Mouse (Mus musculus) forelimb bud, embryonic 11.5 days (tissue): Measurements from ENCODE around the gene Agbl4.

ENCODE experiments used
- DNase-seq: peaks from one replicate; pipeline ENCODE4 v3.0.0-alpha.2; 2012; ENCODE audit warnings: low read depth, low spot score

Agbl4 gene

DNA sequence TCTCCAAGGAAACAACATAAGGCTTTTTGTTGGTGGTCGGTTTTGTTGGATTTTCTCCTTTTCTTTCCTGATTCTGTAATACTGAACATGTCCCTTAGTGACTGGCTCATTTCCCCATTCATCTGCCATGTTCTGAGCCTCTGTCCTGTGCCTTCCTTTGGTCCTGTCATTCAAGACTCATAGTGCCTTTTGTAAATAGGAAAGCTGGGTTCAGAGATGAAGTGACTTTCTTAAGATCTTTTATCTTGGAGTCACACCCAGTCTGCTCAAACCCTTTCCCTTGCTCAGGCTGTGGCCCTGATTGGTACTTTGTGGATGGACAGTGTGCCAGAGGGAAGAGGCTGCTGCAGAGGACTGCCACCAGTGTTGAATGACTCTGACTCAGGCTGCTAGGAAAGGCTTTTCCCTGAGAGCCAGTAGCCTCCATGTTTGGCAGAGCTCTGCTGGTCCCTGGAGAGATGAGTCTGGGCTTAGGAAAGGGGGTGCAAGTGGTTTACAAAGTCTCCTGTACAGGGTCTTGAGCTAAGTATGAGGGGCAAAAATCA is 1047.2 kb downstream of the Agbl4 start:
- DNase-seq = no peak

DNA sequence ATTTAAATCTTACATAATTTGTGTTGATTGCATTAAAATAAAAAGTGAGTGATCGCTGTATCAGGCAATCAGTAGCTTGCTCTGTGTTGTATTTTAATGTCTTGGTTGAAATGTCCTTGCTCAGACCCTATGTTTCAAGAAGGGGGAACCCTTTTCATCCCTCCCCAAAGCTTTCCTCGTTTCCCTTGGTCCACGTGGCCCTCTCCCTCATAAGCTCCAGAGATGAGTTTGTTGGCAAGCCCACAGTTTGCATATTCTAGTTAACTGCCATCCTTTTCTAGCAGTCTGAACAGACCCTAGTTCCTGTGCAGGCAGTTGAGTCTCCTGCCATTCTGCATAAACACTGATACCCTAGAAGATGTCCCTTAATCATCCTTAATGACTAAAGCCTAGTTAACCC is 1050.5 kb downstream of the Agbl4 start:
- no peak for DNase-seq

- no peak for DNase-seq
Measured at GRCm38 (mm10) chr4:111448586-111448985, 1051.1 kb downstream of the Agbl4 start.

DNA sequence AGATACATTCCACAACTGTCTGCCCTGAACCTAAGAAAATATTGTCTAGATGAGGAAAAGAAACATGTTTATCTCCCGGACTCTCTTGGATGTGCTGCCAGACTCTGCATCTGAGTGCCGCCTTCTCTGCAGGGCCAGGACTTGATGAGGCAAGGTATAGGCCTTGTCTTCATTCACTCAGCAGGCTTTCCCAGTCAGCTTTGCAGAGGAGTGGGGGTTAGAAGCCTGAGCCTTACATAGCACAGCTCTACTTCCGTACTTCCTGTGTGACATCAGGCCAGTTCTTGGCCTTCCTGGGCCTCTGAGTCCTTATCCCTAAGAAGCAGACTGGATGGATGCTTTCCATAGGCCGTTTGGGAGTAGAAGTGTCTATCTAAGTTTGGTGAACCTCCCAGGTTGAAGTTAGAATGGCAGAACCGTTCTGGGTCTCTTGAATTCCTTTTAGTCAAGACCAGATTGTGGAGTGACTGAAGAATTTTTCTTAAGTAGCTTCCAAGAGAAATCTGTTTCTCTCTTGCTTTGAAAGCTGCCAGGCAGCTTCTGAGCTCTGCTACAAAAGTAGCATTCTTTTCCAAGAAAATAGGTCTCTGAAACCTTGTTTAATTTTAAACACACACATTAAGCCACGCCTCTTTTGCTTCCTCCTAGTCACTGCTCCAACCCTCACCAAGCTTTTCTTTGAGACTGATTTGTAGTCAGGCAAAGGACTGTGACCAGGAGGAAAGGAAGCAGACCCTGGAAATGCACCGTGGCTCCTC is 1052.2 kb downstream of the Agbl4 start:
- DNase-seq = no peak

- no peak for DNase-seq
Measured at GRCm38 (mm10) chr4:111451283-111451918, 1053.9 kb downstream of the Agbl4 start.

DNA sequence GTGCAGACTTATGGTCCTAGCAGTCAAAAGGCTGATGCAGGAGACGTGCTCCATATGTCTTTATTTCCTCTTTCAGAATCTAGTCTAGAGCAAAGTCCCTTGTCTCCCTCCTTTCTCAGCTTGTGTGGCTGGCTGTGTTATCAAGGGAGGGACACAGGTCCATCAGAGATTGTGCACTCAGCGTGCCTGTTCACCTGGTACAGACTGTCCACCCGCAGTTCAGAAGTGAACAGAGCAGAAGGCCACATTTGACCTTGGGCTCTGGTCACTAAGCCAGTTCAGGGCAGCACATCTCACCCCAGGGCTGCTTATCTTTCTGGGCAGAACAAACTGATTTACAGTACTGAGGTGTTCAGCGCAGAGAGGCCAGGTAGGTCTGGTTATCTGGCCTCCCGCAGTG is 1054.7 kb downstream of the Agbl4 start:
- no peak for DNase-seq

DNA sequence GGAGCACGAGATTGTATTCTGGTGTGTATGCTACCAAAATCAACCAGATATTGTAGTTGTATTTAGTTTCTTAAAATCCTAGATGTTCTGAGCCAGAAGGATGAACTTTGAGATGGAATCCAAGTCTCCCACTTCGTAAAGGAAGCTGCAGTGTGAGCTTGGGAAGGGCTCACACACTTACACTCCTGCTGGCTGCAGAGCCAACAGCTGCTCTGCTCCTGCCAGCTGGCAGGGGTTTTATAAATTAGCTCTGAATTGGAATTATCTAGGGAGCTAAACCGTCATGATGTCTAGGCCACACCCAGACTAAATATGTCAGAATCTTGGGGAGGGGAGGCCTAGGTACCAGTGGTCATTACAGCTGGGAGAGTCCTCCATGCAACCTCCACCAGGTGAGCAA is 1055.8 kb downstream of the Agbl4 start:
- no peak for DNase-seq

GRCm38 (mm10) chr4:111455621-111456020 is 1058.2 kb downstream of the Agbl4 start:
- no peak for DNase-seq

- DNase-seq = no peak
Measured at GRCm38 (mm10) chr4:111457568-111457967, 1060.1 kb downstream of the Agbl4 start.

DNA sequence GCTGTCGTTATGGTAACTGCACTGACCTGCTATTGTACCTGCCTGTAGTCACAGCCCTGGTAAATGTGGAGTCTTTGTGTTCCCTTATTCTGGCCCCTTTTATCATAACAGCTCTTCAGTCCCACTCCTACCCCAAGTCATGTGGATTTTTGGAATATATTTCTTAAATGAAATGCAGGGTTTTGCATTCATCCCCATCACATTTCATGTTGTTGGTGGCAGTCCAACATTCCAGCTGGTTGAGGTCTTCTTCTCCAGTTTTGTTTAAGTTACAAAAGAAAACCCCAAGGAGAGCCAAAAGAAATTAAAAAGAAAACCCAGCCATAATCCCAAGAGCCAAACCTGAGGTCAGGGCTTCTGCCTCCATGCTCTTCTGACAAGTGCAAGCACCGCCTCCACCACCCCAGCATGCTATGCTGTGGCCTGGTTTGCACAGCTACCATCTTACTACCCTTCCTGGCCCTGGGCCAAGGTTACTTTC is 1069.9 kb downstream of the Agbl4 start:
- DNase-seq = no peak

- no peak for DNase-seq
Measured at GRCm38 (mm10) chr4:111467796-111468195, 1070.3 kb downstream of the Agbl4 start.

- no peak for DNase-seq
Measured at GRCm38 (mm10) chr4:111469847-111470246, 1072.4 kb downstream of the Agbl4 start.

GRCm38 (mm10) chr4:111471726-111472125 is 1074.3 kb downstream of the Agbl4 start:
- DNase-seq = no peak

DNA sequence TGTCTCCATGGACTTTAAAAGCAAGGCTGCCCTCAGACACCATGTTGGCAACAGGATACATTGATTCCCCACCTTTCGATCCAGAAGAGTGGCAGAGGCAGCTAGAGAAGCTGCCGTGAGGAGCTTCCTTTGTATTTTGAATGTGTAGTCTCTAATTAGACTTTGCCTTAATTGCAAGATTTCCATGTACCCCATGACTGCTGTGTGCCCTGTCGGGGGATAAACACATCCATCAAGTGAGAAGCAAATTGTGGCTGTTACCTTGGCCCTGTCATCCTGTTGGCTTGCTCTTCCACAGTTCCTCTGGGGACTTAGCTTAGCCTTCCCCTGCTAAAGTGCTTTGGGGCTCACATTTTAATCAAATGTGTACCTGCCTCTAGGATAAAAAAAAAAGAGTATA is 1075.0 kb downstream of the Agbl4 start:
- DNase-seq = no peak

DNA sequence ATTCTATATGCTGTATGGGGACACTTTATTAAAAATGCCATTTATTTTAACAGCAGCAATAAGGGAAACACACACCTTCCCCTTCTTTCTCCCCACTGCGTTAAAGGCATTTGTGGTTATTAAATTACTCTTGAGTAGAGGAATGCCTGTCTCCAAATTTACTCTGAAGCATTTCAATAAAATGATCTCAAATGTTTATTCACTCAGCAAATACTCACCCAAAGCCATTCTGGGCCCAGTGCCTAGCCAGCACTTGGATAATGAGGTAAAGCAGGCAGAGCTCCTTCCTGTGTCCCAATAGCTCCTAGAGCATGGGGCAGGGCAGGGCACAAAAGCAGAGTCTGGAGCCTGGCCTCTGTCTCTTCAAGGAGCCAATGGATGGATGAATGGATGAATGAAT is 1075.6 kb downstream of the Agbl4 start:
- DNase-seq = no peak

DNA sequence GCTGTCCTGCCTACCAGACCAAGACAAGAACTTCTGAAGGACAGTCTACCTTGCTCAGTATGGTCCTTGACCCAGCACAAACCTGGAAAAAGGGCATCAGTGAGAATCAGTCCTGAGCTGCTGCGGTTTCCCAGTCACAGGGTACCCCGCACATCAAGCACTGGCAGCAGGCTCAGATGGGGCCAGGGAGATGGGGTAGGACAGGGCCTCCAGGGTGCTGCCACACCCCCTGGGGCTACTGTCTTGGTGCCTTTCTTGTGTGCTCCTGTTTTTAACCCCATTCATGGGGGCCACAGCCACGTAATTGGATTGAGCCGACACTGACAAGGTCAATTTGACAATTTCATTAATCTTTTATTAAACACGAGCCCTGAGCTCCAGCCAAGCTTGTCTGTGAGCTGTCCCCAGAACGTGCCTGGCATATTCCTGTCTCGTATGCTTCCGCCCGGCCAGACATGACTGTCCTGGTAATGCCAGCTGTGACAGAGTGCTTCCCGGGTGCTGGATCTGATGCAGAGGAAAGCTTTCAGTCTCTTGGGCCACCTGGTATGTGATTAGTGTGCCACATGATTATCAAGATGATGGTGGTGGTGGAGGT is 1078.0 kb downstream of the Agbl4 start:
- no peak for DNase-seq

- no peak for DNase-seq
Measured at GRCm38 (mm10) chr4:111477507-111477906, 1080.0 kb downstream of the Agbl4 start.

- no peak for DNase-seq
Measured at GRCm38 (mm10) chr4:111483499-111483898, 1086.0 kb downstream of the Agbl4 start.

DNA sequence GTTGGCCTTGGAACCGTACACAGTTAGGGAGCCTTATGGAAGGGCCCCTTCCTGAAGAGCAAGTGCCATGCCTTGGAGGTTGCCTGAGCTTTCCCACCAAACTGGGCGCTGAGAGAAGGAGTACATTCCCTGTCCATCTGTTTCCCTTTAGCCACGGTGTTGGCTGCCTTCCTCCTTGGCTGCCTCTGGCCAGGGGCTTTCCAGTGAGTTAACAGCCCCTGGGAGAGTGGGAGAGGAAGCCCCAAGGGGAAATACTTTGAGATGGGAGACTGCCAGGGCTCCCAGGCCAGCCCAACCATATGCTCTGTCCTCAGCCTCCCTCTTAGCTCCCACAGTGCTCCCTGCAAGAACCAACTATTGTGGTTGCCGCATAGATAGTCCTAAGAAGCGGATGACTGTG is 1087.7 kb downstream of the Agbl4 start:
- DNase-seq = peak; percentile 14

- no peak for DNase-seq
Measured at GRCm38 (mm10) chr4:111486187-111486586, 1088.7 kb downstream of the Agbl4 start.

DNA sequence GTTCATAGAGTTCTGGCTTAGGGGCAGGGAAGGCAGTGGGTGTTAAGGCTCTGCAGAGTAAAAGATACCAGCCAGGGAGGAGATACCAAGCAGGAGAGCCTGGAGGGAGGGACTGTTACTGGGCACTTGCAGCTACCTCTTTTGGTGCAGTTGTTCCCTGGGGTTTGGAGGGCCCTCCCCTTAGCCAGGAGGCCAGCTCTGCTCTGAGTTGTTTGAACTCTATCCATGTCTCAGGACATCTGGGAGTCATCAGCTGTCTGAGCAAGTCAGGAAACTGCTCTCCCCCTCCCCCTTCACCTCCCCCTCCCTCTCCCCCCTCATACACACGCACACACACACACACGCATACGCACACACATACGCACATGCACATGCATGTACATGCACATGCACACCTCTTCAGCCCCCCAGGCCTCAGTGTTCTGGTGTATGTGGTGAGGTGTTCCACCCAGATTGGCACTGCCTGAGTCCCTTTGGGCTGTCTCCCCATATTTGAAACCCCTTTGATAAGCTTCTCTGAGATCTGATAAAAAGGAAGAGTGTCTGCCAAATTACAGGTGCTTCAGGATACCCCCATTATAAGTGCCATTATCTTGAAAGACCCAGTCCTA is 1089.9 kb downstream of the Agbl4 start:
- DNase-seq = peak; percentile 35

DNA sequence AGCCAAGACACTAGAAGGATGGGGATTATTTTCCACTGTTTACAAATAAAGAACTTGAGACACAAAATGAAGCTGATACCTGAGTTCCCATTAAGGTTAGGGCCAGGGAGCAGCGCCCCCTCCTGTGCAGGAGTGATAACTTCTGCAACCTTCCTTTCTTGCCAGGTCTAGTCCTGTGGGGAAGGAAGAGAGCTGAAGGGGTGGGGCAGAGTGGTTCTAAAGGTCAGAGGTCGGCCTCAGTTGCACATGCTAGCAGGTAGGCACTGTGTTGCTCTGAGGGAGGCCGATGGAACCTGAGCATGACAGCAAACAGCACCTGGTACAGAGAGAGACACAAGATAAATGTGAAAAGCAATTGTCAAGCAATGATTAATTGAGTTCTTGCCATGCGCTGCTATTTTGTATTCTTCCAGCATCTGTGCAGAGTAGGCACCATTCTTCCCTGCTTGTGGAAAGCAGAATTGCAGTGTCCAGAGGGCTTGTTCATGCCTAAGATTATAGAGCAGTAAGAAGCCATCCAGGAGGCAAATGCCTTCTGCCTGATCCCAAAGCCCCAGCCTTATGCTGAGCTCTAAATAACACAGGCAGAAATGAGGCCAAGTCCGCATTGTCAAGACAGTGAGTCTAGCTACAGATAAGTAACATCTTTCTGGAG is 1096.4 kb downstream of the Agbl4 start:
- DNase-seq = no peak
